Mouse (Mus musculus) heart, embryonic 16.5 days (tissue): Measurements from ENCODE around the gene Plppr2. TPM values are rescaled to one million over a fixed set of nuclear protein-coding genes. Genes with fewer than 3 reads are reported as not detected.

Experiments
- ATAC-seq: fragments of 200-750 bp; cut with Nextera tagmentation; replicated peaks from 2 replicates; pipeline ENCODE4 v1.8.0; 2017; ENCODE audit warnings: moderate number of reproducible peaks; ENCODE audit not compliant: insufficient read depth, low FRiP score; ENCODE audit errors: extremely low read depth
- H3K27ac ChIP-seq: fragments of 300-500 bp; sonication (generic); 2 replicates; pipeline ENCODE4 v1.5.1; 2014; ENCODE audit warnings: mild to moderate bottlenecking, low read length, control low read depth, moderate library complexity
- H3K27me3 ChIP-seq: fragments of 300-500 bp; sonication (generic); 2 replicates; pipeline ENCODE4 v1.6.1; 2014; ENCODE audit warnings: low read length, mixed read lengths; ENCODE audit not compliant: control insufficient read depth, insufficient read depth
- H3K36me3 ChIP-seq: fragments of 300-500 bp; sonication (generic); 2 replicates; pipeline ENCODE4 v1.6.1; 2014; ENCODE audit not compliant: control insufficient read depth, insufficient read depth
- H3K4me1 ChIP-seq: fragments of 300-500 bp; sonication (generic); 2 replicates; pipeline ENCODE4 v1.6.1; 2014; ENCODE audit warnings: low read length, mixed read lengths; ENCODE audit not compliant: control insufficient read depth, insufficient read depth
- H3K4me2 ChIP-seq: fragments of 300-500 bp; sonication (generic); 2 replicates; pipeline ENCODE4 v1.6.1; 2014; ENCODE audit warnings: low read depth, mild to moderate bottlenecking, control low read depth, low read length
- H3K4me3 ChIP-seq: fragments of 300-500 bp; sonication (generic); 2 replicates; pipeline ENCODE4 v1.5.1; 2014; ENCODE audit warnings: mild to moderate bottlenecking, control low read depth, low read length
- H3K9ac ChIP-seq: fragments of 300-500 bp; sonication (generic); 2 replicates; pipeline ENCODE4 v1.6.1; 2014; ENCODE audit warnings: low read length, control low read depth
- H3K9me3 ChIP-seq: fragments of 300-500 bp; sonication (generic); replicated peaks from 2 replicates; pipeline ENCODE4 v1.6.1; 2016; ENCODE audit warnings: low read length; ENCODE audit not compliant: control insufficient read depth
- WGBS: fragments of 180-500 bp; shearing (Covaris S2); extraction: QIAGEN DNeasy Blood & Tissue Kit; methylation state at CpG from one replicate; pipeline ENCODE4 v1.1.7; 2014; 5-methylcytosine and 5-hydroxymethylcytosine counted together
- polyA plus RNA-seq: library from polyadenylated mRNA; unstranded; fragments of >200 nt; fragmentation: Nextera tagmentation; extraction: Ambion mirVana; gene quantifications from 2 replicates; pipeline ENCODE4 v1.2.1, GENCODE M21; 2015

The Plppr2 gene
- polyA plus RNA-seq, 1 experiment from 2014 or later = 4.3 TPM

- ATAC-seq = no peak
- H3K9ac ChIP-seq = no peak overlapping the region
- H3K4me3 ChIP-seq = no peak overlapping the region
- H3K27me3 ChIP-seq = peaks cover 11% of the 10 kb centered on the region
- H3K4me2 ChIP-seq = no peak overlapping the region
- no peaks in the 10 kb centered on the region for H3K36me3 ChIP-seq
- H3K4me1 ChIP-seq = no peaks in the 10 kb centered on the region
- 59% methylated on average over 12 of the region's 12 CpGs for WGBS
- H3K27ac ChIP-seq = no peak overlapping the region
- H3K9me3 ChIP-seq = no peaks in the 10 kb centered on the region
These were observed 6.2 kb downstream of the Plppr2 start for GRCm38 (mm10) chr9:21943046-21943445.

DNA sequence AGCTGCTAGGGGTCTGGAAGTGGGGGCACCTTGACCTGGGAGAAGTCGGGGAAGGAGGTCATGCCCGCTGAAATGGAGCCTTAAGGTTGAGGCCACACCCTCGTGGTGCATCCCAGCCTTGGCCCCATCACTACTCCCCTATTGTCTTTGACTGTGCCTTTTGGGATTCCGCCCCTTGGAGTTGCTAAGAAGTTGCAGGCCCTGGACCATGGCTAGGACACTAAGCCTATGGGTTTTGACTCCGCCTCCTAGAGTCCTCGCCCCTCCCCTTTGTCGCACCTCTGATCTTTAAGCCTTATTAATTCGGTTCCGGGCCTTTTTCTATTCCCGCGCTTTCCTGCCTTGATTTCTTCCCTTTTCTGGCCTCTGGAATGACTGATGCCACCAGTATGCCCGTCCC is 6.8 kb downstream of the Plppr2 start:
- no peak overlapping the region for H3K4me3 ChIP-seq
- no peaks in the 10 kb centered on the region for H3K9me3 ChIP-seq
- H3K9ac ChIP-seq = no peak overlapping the region
- H3K4me2 ChIP-seq = no peak overlapping the region
- H3K27ac ChIP-seq = no peak overlapping the region
- H3K27me3 ChIP-seq = peaks cover 15% of the 10 kb centered on the region
- WGBS = 39% methylated on average over 12 of the region's 12 CpGs
- H3K4me1 ChIP-seq = no peaks in the 10 kb centered on the region
- no peaks in the 10 kb centered on the region for H3K36me3 ChIP-seq
- no peak for ATAC-seq

DNA sequence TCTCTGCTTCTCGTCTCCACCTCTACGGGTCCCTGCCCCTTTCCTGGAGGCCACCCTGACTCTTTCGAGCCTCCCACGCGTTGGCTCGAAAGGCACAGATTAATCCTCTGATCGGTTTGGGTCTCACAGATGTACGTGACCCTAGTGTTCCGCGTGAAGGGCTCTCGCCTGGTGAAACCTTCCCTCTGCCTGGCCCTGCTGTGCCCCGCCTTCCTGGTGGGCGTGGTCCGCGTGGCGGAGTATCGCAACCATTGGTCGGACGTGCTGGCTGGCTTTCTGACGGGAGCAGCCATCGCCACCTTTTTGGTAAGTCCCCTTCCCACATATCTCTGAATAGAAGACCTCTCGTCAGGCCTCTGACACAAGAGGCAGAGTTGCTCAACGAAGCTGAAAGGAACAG is 7.4 kb downstream of the Plppr2 start:
- no peak; the same call in 1 of the 2 replicates for ATAC-seq
- H3K9me3 ChIP-seq = no peaks in the 10 kb centered on the region
- H3K9ac ChIP-seq = no peak overlapping the region
- H3K36me3 ChIP-seq = no peaks in the 10 kb centered on the region
- H3K4me1 ChIP-seq = no peaks in the 10 kb centered on the region
- no peak overlapping the region for H3K27ac ChIP-seq
- peaks cover 15% of the 10 kb centered on the region for H3K27me3 ChIP-seq
- H3K4me3 ChIP-seq = no peak overlapping the region; the same call in 1 of the 2 replicates
- 15% methylated on average over 23 of the region's 23 CpGs for WGBS
- peak overlapping the region; percentile 13; the same call in 1 of the 2 replicates for H3K4me2 ChIP-seq

DNA sequence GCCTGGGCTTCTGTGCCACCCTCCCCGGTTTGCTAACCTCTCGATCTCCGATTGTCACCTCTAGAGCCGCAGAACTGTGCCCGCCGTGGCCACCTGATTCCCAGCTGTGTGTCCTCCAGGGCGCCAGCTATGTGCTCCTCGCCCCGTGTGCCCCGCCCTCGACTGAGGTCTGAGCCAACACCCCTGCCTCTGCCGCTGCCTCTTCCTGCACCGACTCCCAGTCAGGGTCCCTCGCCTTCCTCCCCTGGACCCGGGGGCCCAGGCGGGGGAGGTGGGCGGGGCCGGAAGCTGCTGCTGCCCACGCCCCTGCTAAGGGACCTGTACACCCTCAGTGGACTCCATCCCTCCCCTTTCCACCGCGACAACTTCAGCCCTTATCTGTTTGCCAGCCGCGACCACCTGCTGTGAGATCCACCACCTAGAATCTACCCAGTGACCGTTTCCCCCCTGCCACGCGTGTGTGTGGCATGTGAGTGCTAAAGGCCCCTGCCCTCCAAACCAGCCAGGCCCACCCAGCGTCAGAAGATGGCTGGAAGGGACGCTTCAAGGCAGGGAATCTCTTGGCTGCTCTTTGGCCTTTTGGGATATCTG is 10.8 kb downstream of the Plppr2 start:
- Histone ChIP-seq H3K36me3 (no peaks in the 10 kb centered on the region), H3K4me1 (no peaks in the 10 kb centered on the region), H3K9ac (no peak overlapping the region), H3K4me3 (no peak overlapping the region), H3K27me3 (peaks cover 15% of the 10 kb centered on the region), H3K9me3 (no peaks in the 10 kb centered on the region), H3K4me2 (peak overlapping the region; percentile 17; the same call in 1 of the 2 replicates), H3K27ac (no peak overlapping the region)
- WGBS = 5% methylated on average over 28 of the region's 28 CpGs
- ATAC-seq = no peak

- WGBS = 47% methylated on average over 8 of the region's 8 CpGs
- Histone ChIP-seq H3K4me2 (no peak overlapping the region), H3K9ac (no peak overlapping the region), H3K9me3 (no peaks in the 10 kb centered on the region), H3K4me1 (no peaks in the 10 kb centered on the region), H3K4me3 (no peak overlapping the region), H3K27ac (no peak overlapping the region), H3K36me3 (no peaks in the 10 kb centered on the region), H3K27me3 (peaks cover 15% of the 10 kb centered on the region)
- no peak for ATAC-seq
These were observed 11.3 kb downstream of the Plppr2 start for GRCm38 (mm10) chr9:21948146-21948545.

GRCm38 (mm10) chr9:21948790-21949189 is 12.0 kb downstream of the Plppr2 start:
- Histone ChIP-seq H3K9me3 (no peaks in the 10 kb centered on the region), H3K27ac (no peak overlapping the region), H3K36me3 (no peaks in the 10 kb centered on the region), H3K4me1 (no peaks in the 10 kb centered on the region), H3K9ac (no peak overlapping the region), H3K27me3 (peaks cover 15% of the 10 kb centered on the region), H3K4me2 (no peak overlapping the region), H3K4me3 (no peak overlapping the region)
- ATAC-seq = no peak
- 60% methylated on average over 6 of the region's 6 CpGs for WGBS

DNA sequence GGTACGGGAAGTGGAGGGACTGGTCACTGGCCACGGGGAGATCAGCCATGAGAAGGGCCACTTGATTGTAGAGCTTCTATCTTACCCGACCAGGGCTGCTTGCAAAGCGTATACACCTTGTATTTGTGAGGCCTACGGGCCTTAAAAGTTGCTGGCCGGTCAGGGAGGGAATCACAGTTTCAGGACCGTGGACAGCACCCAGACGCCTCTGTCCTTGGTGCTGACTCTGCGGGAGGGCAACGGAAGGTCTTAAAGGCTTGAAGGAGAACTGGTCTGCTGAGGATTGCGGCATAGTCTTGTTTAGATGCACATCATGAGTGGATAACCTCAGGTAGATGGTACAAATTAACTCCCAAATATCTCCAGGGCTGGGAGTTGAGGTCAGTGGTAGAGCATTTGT is 13.5 kb downstream of the Plppr2 start:
- WGBS = 14% methylated on average over 11 of the region's 11 CpGs
- no peaks in the 10 kb centered on the region for H3K9me3 ChIP-seq
- peaks cover 12% of the 10 kb centered on the region for H3K27me3 ChIP-seq
- H3K36me3 ChIP-seq = no peaks in the 10 kb centered on the region
- H3K4me3 ChIP-seq = no peak overlapping the region
- no peaks in the 10 kb centered on the region for H3K4me1 ChIP-seq
- H3K4me2 ChIP-seq = no peak overlapping the region
- H3K27ac ChIP-seq = no peak overlapping the region
- H3K9ac ChIP-seq = no peak overlapping the region
- ATAC-seq = no peak

GRCm38 (mm10) chr9:21951977-21952376 is 15.1 kb downstream of the Plppr2 start:
- Histone ChIP-seq H3K36me3 (no peaks in the 10 kb centered on the region), H3K9me3 (no peaks in the 10 kb centered on the region), H3K9ac (no peak overlapping the region), H3K27ac (no peak overlapping the region), H3K27me3 (peaks cover 9% of the 10 kb centered on the region), H3K4me2 (no peak overlapping the region), H3K4me1 (peaks cover 4% of the 10 kb centered on the region), H3K4me3 (no peak overlapping the region)
- ATAC-seq = no peak
- 61% methylated on average over 3 of the region's 3 CpGs for WGBS

- Histone ChIP-seq H3K27me3 (no peaks in the 10 kb centered on the region; the same call in 1 of the 2 replicates), H3K9me3 (no peaks in the 10 kb centered on the region)
- WGBS = 10% methylated on average over 3 of the region's 3 CpGs
These were observed 16.8 kb downstream of the Plppr2 start for GRCm38 (mm10) chr9:21953600-21953999.

More at GRCm38 (mm10) chr9:21953600-21953999, 16.8 kb downstream of the Plppr2 start:
- H3K4me2 ChIP-seq = no peak overlapping the region
- no peak overlapping the region for H3K4me3 ChIP-seq
- H3K4me1 ChIP-seq = peaks cover 4% of the 10 kb centered on the region
- H3K27ac ChIP-seq = no peak overlapping the region
- no peak for ATAC-seq
- no peak overlapping the region for H3K9ac ChIP-seq
- H3K36me3 ChIP-seq = no peaks in the 10 kb centered on the region
